Mouse (Mus musculus) adrenal gland, adult 18-20 months (tissue): ENCODE results near the gene Maml3. TPM values are rescaled to one million over a fixed set of nuclear protein-coding genes. Genes with fewer than 3 reads are reported as not detected.

ENCODE experiments used
- DNase-seq, 2 experiments: peaks; one replicate each; pipeline ENCODE4 v3.0.0; 2021 to 2022; ENCODE audit warnings: low spot score in 2 of 2
- total RNA-seq, 2 experiments: library from RNA; stranded (reverse); gene quantifications; 1 replicate in 1 of 2; 2 replicates in 1 of 2; pipeline ENCODE4 v1.2.3; 2021

Maml3 gene
- total RNA-seq, 2 experiments from 2014 or later: 6.4 to 8.2 TPM

DNA sequence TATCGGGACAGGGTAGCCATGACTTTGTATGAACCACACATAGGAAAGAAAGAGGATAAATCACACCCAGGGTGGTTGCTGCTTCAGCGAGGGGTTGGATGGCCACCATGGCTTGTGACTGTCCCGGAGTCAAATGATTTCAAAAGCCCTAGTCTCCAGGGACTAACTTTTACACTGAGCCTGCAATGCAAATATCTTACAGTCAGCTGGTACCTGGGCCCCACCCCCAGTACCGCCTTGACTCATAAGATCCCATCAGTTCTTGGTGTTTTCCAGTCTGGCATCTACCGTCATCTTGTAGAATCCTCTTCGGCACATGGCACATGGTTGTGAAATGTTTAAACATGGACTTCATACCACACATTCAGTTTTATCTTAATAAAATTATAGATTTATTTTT, 419.3 kb downstream of the Maml3 start:
- DNase-seq: no peak

DNA sequence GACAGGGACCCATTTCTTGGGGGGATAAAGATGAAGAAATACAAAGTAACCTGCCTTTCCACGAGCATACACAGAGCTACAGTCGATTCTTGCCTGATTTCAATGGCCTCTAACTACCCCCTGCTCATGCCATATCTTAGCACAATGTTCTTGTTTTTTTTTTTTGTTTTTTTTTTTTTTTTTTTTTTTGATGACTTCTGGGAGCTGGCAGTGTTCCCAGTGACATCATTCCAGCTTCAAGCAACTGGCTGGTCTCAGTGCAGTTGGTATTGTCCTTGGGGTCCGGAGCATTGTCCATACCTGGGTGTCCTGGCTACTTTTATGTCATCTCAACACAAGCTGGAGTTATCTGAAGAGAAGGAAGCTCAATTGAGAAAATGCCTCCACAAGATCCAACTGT, 429.9 kb downstream of the Maml3 start:
- DNase-seq: no peak

DNA sequence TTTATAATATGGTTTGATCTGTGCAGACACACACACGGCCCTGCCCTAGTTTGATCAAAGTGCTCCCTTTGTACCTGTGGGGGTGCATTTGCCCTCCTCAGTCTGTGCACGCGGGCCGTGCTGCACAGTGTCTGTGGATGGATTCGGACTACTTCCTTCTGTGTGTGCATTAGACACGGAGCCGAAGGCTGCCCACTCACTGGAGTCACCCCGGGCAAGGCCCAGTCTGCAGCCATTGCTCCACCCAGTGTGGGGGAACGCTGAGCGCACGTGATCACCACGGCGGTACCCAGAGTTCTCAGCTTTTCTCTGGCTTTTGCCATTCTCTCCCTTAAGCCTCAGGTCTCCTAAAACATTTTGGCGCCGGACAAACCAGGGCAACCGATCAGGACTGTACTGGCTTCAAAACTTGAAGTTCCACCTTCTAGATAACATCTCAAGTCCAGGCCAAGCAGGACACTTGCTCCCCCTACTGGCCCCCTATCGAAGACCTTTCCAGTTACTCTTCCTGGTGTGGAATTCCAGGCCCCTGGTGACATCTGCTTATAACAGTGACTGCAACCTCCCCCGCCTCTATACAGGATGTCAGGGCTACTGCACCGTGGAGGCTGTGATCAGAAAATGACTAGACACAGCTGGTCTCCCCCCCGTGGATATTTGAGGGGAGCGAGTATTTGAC, 431.3 kb downstream of the Maml3 start:
- DNase-seq: peak; percentile 61 to 70

DNA sequence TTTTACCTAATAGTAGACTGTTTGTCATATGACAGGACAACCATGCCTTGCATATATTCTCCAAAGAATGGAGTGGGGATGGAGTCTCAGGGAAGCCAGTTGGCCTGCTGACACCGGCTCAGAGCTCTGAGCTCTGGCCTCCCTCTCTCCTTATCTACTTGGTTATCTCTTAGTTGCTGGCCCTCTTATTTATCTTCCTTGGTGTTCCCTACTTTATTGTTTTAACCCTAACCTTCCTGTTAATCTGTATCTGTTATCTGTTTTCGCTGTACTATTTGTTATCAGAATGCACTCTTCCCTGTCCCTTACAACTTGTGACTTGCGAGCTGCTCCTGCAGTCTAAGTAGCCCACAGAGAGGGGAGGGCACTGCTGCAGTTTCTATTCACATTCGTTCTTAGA, 432.2 kb downstream of the Maml3 start:
- no peak for DNase-seq

DNA sequence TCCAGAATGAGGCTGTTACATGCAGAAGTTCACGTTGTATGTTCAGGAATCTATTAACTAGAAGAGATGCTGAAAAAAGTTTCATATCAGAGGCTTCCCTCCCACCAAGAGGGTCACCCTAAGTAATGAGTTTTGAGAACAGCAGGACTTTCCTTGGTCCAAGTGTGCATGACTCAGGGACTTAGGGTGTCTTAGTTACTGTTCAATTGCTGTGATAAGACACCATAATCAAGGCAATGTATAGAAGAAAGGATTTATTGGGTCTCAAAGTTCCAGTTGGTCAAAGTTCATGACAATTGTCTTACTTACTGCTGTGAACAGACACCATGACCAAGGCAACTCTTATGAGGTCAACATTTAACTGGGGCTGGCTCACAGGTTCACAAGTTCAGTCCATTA, 433.8 kb downstream of the Maml3 start:
- no peak for DNase-seq

DNA sequence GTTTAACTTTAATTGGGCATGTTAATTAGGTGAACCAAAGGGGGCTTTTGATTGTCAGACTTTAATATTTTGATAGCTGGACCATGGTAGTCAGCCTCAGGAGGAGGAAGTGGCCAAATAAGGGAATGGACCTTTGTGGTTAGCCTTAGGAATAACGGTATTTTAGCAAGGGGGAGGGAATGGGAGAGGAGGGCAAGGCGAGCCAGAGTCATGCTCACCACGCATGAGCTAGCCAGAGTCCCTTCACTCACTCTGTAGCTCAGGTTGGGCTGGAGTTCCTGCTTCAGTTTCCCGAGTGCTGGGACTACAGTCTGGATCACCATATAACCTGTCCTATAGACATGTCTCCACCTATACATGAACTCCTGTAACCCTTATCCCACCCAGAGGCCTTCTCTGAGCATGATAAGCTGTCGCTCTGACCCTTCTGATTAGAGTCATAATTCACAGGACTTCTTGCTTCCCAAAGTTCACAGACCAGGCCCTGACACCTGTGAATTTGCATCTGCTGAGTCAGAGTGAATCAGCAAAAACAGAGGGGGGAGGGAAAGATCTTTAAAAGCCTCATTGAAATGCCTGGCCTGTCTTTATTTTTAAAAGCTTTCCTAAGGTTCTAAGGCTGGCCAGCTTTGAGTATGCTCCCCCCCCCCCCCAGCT, 434.3 kb downstream of the Maml3 start:
- no peak for DNase-seq

DNA sequence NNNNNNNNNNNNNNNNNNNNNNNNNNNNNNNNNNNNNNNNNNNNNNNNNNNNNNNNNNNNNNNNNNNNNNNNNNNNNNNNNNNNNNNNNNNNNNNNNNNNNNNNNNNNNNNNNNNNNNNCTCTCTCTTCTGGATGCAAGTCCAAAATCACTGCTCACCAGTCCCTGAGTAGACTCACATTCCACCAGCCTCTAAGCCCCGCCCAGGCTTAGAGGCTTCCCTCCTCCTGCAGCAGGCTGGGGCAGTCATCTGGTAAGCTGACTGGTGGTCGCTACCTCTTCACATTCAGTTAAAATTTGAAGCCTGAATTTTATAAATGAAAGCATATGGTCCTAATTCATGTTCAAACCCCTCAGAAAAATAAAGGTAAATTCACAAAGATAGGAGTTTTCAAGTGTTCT, 436.3 kb downstream of the Maml3 start:
- no peak for DNase-seq

DNA sequence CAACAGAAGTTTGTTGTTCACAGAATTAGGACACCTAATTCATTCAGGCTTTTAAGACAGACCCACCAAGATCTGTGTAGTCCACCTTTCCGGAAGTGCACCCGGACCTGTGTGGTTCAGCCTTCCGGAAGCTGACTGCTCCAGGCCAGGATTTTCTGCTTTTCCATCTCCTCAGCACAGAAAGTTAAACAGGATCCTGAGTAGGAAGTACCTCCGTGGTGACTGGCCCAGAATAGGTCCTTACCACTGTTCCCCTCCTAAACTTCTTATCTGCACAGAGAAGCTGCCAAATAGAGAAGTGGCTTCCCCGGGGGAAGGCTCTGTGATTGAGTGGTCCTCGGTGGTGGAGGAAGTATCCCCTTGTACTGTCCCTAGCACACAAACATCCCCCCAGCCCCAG, 442.3 kb downstream of the Maml3 start:
- no peak for DNase-seq

DNA sequence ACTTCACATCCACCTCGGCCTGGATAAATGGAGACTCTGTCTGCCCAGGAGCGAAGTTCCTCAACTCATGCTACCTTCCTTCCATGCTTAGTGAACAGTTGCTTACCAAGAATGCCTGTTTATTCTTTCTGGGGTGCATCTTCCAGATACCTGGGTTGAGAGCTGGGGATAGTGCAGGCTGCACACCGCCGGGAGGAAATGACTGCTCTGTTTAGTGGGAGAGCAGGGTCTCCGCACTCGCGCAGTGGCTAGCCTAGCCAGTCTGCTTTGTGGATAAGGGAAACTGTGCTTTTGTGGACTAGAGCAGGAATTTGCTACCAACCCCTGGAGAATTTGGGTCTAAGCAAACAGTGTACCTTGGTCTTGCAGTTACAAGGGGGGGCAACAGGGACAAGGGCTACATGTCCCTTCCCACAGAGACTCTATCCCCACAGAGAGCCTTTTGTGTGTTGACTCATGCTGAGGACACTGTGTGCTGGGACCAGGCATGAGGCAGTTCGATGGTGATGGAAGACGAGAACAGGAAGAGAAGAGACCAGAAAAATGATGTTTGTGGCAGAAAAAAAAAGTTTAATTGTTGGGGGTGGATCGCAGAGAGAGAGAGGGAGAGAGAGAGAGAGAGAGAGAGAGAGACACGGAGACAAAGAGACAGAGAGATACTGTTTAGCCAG, 442.9 kb downstream of the Maml3 start:
- DNase-seq: no peak

DNA sequence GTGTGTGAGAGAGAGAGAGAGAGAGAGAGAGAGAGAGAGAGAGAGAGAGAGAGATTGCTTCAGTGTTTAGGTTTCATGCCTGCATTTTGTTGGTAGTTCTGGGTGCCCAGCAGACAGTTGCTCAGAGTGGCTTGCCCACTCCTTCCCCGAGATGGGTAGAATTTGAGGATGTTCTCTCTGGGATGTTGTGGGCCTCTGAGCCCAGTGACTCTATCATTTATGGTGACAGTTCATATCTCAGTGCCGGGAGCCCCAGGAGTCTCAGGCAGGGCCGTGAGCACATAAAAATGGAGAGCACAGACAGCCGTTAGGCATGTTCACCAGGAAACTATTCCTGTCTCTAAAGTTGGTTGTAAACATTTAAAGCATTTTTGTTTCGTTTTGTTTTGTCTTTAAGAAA, 443.5 kb downstream of the Maml3 start:
- DNase-seq: no peak

DNA sequence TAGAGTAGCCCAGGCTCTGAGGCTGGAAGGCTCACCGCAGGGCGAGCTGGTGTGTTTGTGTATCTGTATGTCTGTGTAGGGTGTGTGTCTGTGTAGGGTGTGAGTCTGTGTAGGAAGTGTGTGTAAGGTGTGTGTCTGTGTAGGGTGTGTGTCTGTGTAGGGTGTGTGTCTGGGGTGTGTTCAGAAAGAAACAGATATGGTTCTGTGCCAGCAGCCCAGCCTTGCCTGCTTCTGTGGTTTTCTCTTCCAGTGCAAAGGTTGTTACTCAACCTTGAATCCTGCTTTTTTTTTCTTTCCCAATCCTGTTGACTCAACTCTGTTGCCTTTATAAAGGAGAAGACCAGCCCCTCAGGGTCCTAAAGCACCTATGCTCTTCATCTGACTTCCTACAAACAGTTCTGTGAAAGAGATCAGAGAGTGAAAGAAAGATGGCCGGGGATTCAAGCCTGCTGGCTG, 444.0 kb downstream of the Maml3 start:
- DNase-seq: peak in 1 of 2 experiments; percentile 33

DNA sequence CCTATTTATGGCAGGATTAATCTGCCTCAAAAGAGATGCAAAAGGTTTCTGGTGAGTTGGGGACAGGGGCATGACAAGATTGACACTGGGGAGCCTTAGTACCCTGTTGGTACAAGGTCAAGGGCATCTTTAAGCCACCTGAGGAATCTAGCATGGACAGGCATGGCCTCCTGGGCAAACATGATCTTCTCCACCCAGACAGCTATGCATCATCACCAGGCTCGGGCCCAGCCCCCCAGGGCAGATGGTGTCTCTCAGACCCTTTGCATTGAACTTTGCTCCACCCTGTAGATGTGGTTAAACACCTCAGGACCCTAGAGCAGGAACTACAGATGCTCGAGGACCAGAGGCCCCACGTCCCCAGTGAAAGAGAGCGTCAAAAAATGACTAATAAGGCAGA, 444.8 kb downstream of the Maml3 start, which contains the start of gene Mgst2:
Gene Mgst2, plus strand, starts transcription at position 301 of the 400 bp plus-strand sequence.
- DNase-seq: no peak

DNA sequence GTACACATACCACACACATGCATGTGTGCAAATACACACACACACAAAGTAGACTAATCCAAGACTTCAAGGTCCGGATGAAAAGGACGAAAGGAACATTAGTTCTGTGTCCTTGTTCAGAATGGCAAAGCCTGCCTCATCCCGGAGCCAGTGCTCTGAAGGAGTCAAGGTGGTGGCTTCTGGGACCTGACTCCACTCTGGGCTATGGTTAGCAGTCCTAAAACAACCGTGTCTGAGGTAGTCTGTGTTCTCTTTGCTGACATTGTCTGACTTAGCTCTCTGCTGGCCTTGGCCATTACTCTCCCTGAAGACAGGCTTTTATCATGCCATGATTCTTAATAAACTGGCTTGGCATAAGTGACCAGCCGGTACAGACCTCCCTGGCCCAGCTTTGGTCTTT, 445.5 kb downstream of the Maml3 start:
- DNase-seq: no peak

DNA sequence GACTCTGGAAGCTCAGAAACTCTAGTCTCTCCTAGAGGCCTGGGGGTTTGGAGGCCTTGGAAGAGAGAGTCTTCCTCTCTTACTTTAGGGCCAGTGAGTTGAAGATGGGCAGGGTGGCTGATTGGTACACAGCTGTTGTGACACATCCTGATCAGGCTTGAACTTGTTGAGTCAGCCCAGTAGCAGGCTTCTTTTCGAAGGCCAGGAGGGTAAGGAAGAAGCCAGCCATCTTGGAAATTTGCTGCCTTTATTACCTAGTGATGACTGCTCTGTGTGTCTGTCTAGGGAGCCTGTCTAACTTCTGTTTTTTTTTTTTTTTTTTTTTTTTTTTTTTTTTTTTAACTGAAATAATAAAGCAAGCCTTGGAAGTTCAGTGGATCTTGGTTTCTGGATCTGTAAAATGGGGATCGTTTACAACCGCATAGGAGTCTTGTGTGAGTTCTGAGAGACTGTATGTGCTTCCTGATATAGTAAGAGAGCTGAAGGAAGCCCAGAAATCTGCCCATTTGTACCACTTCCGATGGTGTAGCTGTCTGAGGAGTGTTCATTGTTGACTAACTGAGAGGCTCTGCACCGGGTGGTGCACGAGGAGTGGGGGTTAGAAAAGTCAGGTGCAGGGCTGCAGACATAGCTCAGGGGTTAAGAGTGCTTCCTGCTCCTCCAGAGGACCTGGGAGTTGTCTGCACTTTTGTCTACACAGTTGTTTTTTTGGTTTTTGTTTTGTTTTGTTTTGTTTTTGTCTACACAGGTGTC, 450.4 kb downstream of the Maml3 start:
- no peak for DNase-seq

DNA sequence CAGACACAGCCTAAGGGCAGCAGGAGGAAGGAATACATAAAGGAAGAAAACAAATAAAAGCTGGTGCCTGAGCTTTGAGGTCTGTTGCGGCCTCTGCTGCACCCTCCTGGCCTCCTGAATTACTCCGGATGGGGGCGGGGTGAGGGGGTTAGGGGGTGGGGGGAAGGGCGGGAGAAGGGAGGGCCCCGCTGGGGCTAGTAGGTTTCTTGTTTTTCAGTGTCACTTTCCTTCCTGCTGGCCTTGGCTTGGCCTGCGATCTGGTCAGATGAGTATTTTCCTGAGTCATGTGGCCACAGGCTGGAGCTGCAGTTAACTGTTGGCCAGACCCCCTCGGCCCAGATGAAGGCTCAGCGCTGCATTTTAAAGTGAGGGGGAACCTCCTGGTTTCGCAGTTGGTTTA, 452.2 kb downstream of the Maml3 start:
- peak in 1 of 2 experiments; percentile 40 for DNase-seq

DNA sequence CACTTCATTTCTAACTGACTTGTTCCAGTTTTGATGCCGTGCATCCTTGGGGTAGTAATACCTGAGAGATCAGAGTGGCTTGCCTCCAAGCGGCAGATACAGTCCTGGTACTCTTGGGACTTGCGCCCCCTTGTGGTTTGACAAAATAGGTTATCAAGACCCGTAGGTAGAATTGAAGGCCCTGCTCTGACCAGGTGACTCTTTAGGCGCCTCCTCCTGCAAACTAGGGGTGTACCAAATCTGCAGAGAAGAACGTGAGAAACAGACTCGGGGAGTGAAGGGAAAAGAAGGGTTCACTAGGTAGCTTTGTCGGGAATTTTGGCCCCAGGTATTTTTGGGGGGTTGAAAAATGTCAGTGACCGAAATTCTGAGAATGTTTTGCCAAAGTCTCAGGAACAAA, 452.6 kb downstream of the Maml3 start:
- peak; percentile 75 for DNase-seq

DNA sequence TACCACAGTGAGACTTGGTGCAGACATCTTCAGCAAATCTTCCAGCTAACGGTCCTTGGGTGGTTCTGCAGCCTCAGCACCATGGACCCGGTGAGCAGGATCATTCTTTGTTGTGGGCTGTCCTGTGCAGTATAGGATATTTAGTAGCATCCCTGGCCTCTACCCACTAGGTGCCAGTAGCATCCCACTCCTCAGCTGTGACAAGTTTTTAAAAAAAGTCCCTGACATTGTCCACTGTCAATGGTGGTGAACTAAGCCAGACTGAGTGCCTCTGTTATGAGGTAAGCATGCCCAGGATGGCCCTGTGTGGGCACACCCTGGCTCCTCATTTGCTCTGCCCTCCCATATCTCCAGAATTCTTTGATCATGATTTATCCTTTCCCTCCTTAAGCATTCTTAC, 453.7 kb downstream of the Maml3 start:
- no peak for DNase-seq

DNA sequence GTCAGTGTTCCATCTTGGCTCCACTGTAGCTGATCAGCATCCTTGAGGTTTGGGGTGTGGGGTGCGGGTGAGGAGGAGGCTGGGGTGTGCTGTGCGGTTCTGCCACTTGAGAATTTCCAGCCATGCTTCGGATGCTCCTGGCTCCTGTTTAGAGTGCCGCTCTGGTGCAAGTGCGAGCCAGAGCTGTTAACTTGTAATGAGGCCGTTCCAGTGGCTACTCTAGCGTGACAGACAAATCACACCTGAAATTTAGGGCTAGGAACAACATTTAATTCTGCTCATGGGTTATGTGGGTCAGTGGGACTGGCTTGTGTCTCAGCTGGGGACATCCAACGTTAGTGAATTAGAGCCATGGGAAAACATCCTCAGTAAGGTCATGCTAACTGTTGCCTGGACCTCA, 454.9 kb downstream of the Maml3 start:
- DNase-seq: no peak

DNA sequence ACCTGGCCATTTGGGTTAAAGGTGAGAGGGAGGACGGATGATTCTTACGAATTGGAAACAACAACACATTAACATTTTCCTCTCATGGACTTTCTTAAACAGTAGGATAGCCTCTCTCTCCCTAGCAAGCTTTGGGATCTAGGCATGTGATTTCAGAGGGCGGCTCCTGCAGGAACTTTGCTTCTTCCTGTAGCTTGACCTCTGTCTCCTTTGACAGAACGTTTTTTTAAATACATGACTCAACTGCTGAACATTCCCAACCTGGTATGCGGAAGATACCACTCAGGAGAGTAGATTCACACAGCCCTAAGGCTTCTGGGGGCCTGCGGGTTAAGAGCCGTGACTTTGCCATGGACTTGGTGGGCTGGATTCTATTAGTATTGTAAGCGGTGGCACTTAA, 455.4 kb downstream of the Maml3 start:
- no peak for DNase-seq

DNA sequence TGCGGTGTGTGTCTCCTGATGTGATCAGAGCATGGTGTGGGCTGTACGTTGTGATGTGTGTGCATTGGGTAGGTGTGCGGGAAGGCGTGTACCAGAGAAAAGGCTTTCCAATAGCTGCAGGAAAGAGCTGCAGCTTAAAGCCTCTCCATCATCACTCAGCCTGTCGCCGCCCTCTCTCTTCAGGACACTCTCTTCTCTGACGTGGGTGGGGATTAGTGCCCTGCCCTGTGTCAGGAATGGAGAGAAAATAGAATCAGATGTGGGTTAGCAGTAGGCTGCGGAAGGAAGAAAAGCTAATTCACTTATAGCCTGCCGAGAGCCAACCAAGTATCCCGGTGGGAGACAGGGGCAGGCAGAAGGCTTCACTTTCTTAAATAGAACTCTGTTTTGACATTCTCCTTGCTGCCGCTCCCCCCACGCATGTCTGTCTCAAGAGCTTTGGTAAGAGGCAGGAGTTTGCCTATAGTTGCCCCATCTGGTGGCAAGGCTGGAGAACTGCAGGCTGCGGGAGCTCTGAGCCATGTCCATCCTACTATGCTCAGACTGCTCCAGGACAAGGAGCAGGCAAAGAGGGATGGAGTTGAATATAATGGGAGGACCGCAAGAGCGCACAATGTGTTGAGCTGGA, 456.7 kb downstream of the Maml3 start:
- DNase-seq: peak; percentile 72 to 74

DNA sequence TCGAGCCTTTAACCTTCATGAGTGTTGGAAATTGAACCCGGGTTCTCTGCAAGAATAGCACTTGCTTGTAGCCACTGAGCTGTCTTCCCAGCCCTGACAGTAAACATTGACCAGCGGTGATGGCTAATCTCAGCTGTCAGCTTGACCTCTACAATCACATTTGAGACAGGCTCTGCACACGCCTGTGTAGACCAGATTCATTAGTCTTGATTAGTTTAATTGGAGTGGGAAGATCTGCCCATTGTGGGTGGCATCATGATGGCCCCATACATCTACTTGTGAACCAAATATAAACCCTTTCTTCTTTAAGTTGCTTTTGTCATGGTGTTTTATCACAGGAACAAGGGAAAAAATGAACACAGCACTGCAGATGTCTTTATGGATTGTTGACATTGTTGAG, 457.5 kb downstream of the Maml3 start:
- DNase-seq: no peak
